18 mouse cellular contexts compared by ENCODE assay signal in the genomic region with DNA sequence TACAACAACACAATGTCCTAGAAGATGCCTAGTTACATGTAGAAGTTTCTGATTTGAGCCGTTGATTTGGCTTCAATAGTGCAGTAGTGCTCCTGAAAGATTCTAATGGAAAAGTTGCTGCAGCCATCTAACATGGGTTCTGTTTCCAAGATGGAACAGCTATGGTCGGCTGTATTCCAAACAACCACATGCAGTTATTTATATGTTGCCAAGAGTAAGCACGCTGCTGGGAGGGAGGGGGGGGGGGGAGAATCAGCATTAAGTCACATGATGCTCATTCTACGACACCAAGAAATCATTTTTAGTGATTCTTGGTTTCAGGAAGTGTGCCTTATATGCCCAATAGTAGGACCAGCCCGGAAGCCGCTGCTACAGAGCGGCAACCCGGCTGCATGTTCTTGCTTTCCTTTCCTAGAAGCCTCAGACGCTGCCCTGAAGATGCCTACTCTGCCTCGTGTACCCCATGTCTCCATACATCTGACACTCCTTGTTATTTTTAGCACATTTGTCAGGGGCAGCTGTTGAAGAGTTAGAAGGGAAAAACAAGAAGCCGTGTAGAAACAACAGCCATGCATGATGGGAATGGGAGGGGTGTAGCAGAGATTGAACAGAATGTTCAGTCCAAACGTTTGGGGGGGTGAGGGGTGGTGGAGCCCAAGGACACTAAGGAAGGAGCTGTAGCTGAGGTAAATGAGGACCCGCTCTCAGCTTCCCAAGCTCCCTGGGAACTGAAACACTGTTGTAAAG. TPM values are rescaled to one million over a fixed set of nuclear protein-coding genes. Genes with fewer than 3 reads are reported as not detected.
DNase-seq lines count a peak whose midpoint lies in the region; ATAC-seq and TF ChIP-seq lines count a peak whose summit lies in the region.
"Had no signal": no experiment of that assay in that cellular context is flagged by ENCODE, and none has a peak within 500 bp of the region (broad histone marks: within the 10 kb centered on the region; RNA-seq: fewer than 3 reads in every experiment).

No protein-coding gene starts in this region.

- DNase-seq in forebrain, postnatal 0 days: peak; percentile 38
- no peak for DNase-seq in forebrain, embryonic 10.5 days (ENCODE audit: extremely low spot score, low spot score)
- DNase-seq in heart, embryonic 10.5 days (ENCODE audit: low spot score): no peak
- DNase-seq in heart, postnatal 14 days: no peak
- DNase-seq in brain, adult 2 months (ENCODE audit: low read depth, low spot score): peak; percentile 39
- DNase-seq in cerebellum, postnatal 36 days: no peak
- DNase-seq: adrenal gland, adult 8-10 months; B cell, adult 2 months; cerebellum, adult 11-12 months; cerebellum, postnatal 25 days; kidney, postnatal 10 days; thymus, postnatal 25 days had no signal

- intact Hi-C loops in heart, postnatal 14 days (cut with DNase I): no loop called here

- H3K9me3 ChIP-seq in forebrain, postnatal 0 days (ENCODE audit: low read length): no peaks in the 10 kb centered on the region
- H3K9me3 ChIP-seq in forebrain, embryonic 10.5 days: no peaks in the 10 kb centered on the region
- H3K9me3 ChIP-seq in heart, embryonic 10.5 days: no peaks in the 10 kb centered on the region
- H3K9me3 ChIP-seq in heart, embryonic 15.5 days (replicated peaks): no peaks in the 10 kb centered on the region
- H3K9me3 ChIP-seq in intestine, embryonic 15.5 days: no peaks in the 10 kb centered on the region
- H3K9me3 ChIP-seq: hindbrain, embryonic 13.5 days; midbrain, embryonic 12.5 days had no signal

- no peak overlapping the region for H3K27ac ChIP-seq in forebrain, postnatal 0 days (ENCODE audit: low read depth, low read length)
- no peak overlapping the region for H3K27ac ChIP-seq in forebrain, embryonic 10.5 days
- H3K27ac ChIP-seq in heart, embryonic 10.5 days: peak overlapping the region; percentile 36; the same call in 1 of the 2 replicates
- H3K27ac ChIP-seq in heart, embryonic 15.5 days: peak overlapping the region; percentile 75
- no peak overlapping the region for H3K27ac ChIP-seq in intestine, embryonic 15.5 days
- H3K27ac ChIP-seq: hindbrain, embryonic 13.5 days; left cerebral cortex, adult 2 months; midbrain, embryonic 12.5 days had no signal

- H3K4me1 ChIP-seq in forebrain, postnatal 0 days (ENCODE audit: insufficient read depth): no peaks in the 10 kb centered on the region; the same call in 1 of the 2 replicates
- H3K4me1 ChIP-seq in forebrain, embryonic 10.5 days: no peaks in the 10 kb centered on the region
- H3K4me1 ChIP-seq in heart, embryonic 10.5 days: peaks cover 11% of the 10 kb centered on the region; the same call in 1 of the 2 replicates
- H3K4me1 ChIP-seq in heart, embryonic 15.5 days (replicated peaks): peaks cover 31% of the 10 kb centered on the region
- H3K4me1 ChIP-seq in intestine, embryonic 15.5 days (replicated peaks): no peaks in the 10 kb centered on the region
- H3K4me1 ChIP-seq: hindbrain, embryonic 13.5 days; midbrain, embryonic 12.5 days had no signal

- WGBS in forebrain, postnatal 0 days: 67% methylated on average over 13 of the region's 13 CpGs
- WGBS in forebrain, embryonic 10.5 days: 93% methylated on average over 13 of the region's 13 CpGs
- WGBS in heart, embryonic 10.5 days: 73% methylated on average over 13 of the region's 13 CpGs
- WGBS in heart, embryonic 15.5 days: 59% methylated on average over 13 of the region's 13 CpGs
- WGBS in intestine, embryonic 15.5 days: 83% methylated on average over 13 of the region's 13 CpGs

- H3K4me2 ChIP-seq in forebrain, postnatal 0 days (ENCODE audit: low read depth): no peak overlapping the region
- H3K4me2 ChIP-seq in heart, embryonic 15.5 days: peak overlapping the region; percentile 45
- H3K4me2 ChIP-seq in intestine, embryonic 15.5 days (replicated peaks): no peak overlapping the region
- H3K4me2 ChIP-seq: hindbrain, embryonic 13.5 days; midbrain, embryonic 12.5 days had no signal

- H3K27me3 ChIP-seq in forebrain, postnatal 0 days (ENCODE audit: insufficient read depth, low read length): no peaks in the 10 kb centered on the region
- no peaks in the 10 kb centered on the region for H3K27me3 ChIP-seq in forebrain, embryonic 10.5 days (ENCODE audit: poor library complexity, severe bottlenecking)
- H3K27me3 ChIP-seq in heart, embryonic 10.5 days (ENCODE audit: insufficient read depth, poor library complexity, severe bottlenecking): no peaks in the 10 kb centered on the region
- no peaks in the 10 kb centered on the region for H3K27me3 ChIP-seq in heart, embryonic 15.5 days
- no peaks in the 10 kb centered on the region for H3K27me3 ChIP-seq in intestine, embryonic 15.5 days (replicated peaks)
- H3K27me3 ChIP-seq: hindbrain, embryonic 13.5 days; midbrain, embryonic 12.5 days had no signal

- ATAC-seq in forebrain, postnatal 0 days: peak; percentile 79
- ATAC-seq in heart, embryonic 15.5 days (replicated peaks; ENCODE audit: insufficient number of reproducible peaks, insufficient read depth, low FRiP score, low read depth): peak; percentile 71
- no peak for ATAC-seq in intestine, embryonic 15.5 days
- ATAC-seq: intestine, embryonic 16.5 days had no signal

- TF ChIP-seq CTCF in forebrain, postnatal 0 days (IDR thresholded peaks at IDR 0.05; ENCODE audit: low read depth): no peak

- no peak overlapping the region for H3K4me3 ChIP-seq in forebrain, postnatal 0 days (ENCODE audit: low read depth, low read length)
- H3K4me3 ChIP-seq in forebrain, embryonic 10.5 days: no peak overlapping the region
- no peak overlapping the region for H3K4me3 ChIP-seq in heart, embryonic 10.5 days
- no peak overlapping the region for H3K4me3 ChIP-seq in heart, embryonic 15.5 days
- no peak overlapping the region for H3K4me3 ChIP-seq in intestine, embryonic 15.5 days (replicated peaks)
- H3K4me3 ChIP-seq: hindbrain, embryonic 13.5 days; left cerebral cortex, adult 2 months; midbrain, embryonic 12.5 days had no signal

- peaks cover 41% of the 10 kb centered on the region for H3K36me3 ChIP-seq in forebrain, postnatal 0 days (ENCODE audit: insufficient read depth)
- peaks cover 100% of the 10 kb centered on the region for H3K36me3 ChIP-seq in forebrain, embryonic 10.5 days (replicated peaks)
- H3K36me3 ChIP-seq in heart, embryonic 10.5 days: peaks cover 74% of the 10 kb centered on the region
- H3K36me3 ChIP-seq in heart, embryonic 15.5 days: peaks cover 33% of the 10 kb centered on the region
- peaks cover 22% of the 10 kb centered on the region for H3K36me3 ChIP-seq in intestine, embryonic 15.5 days

- no peak overlapping the region for H3K9ac ChIP-seq in forebrain, postnatal 0 days
- no peak overlapping the region; the same call in 1 of the 2 replicates for H3K9ac ChIP-seq in heart, embryonic 15.5 days
- no peak overlapping the region for H3K9ac ChIP-seq in intestine, embryonic 15.5 days
- H3K9ac ChIP-seq: hindbrain, embryonic 13.5 days; midbrain, embryonic 12.5 days had no signal

RNA-seq across cellular contexts. Expression of gene Ybx3, which starts 13.5 kb away (rescaled TPM):
- 89.3 and 116 TPM in 2 replicates for total RNA-seq in forebrain, postnatal 0 days (2014; rRNA removed)
- 36.2 and 37.3 TPM in 2 replicates for polyA plus RNA-seq in forebrain, postnatal 0 days (2015; fragmentation: Nextera tagmentation; extraction: Ambion mirVana)
- polyA plus RNA-seq in forebrain, embryonic 10.5 days (2016; fragmentation: Nextera tagmentation; extraction: Ambion mirVana): 41.6 and 42.5 TPM in 2 replicates
- 37.6 and 48.9 TPM in 2 replicates for polyA plus RNA-seq in heart, embryonic 10.5 days (2016; fragmentation: Nextera tagmentation; extraction: Ambion mirVana)
- 100 to 1,000 TPM; 210 to 214 TPM for total RNA-seq in heart, postnatal 14 days (2021)
- polyA plus RNA-seq in heart, embryonic 15.5 days (2015; fragmentation: Nextera tagmentation; extraction: Ambion mirVana): 49.1 and 52.1 TPM in 2 replicates
- polyA plus RNA-seq in intestine, embryonic 15.5 days (2015; fragmentation: Nextera tagmentation; extraction: Ambion mirVana): 52.7 and 57.6 TPM in 2 replicates

RNA-seq across cellular contexts. Expression of gene Styk1, which starts 21.4 kb away (rescaled TPM):
- 7.1 and 10.5 TPM in 2 replicates for total RNA-seq in forebrain, postnatal 0 days (2014; rRNA removed)
- polyA plus RNA-seq in forebrain, postnatal 0 days (2015; fragmentation: Nextera tagmentation; extraction: Ambion mirVana): 4.5 and 6.3 TPM in 2 replicates
- polyA plus RNA-seq in forebrain, embryonic 10.5 days (2016; fragmentation: Nextera tagmentation; extraction: Ambion mirVana): 0.43 and 0.62 TPM in 2 replicates
- 0.60 and 1.0 TPM in 2 replicates for polyA plus RNA-seq in heart, embryonic 10.5 days (2016; fragmentation: Nextera tagmentation; extraction: Ambion mirVana)
- under 1 TPM; 0.17 to 0.32 TPM for total RNA-seq in heart, postnatal 14 days (2021)
- polyA plus RNA-seq in heart, embryonic 15.5 days (2015; fragmentation: Nextera tagmentation; extraction: Ambion mirVana): 0.14 and 0.21 TPM in 2 replicates
- polyA plus RNA-seq in intestine, embryonic 15.5 days (2015; fragmentation: Nextera tagmentation; extraction: Ambion mirVana): 11.3 and 13.8 TPM in 2 replicates

Comparison
In these comparisons a context has a peak if more than half of its experiments do, and no peak if none do; other contexts are left out.
1. DNase-seq: peak in forebrain, postnatal 0 days (single experiment) and brain, adult 2 months (single experiment); none in forebrain, embryonic 10.5 days (single experiment), heart, embryonic 10.5 days (single experiment), heart, postnatal 14 days (0 of 2) and cerebellum, postnatal 36 days (0 of 2).
2. H3K27ac ChIP-seq: peak in heart, embryonic 10.5 days (single experiment) and heart, embryonic 15.5 days (single experiment); none in forebrain, postnatal 0 days (single experiment), forebrain, embryonic 10.5 days (single experiment) and intestine, embryonic 15.5 days (single experiment).